Mouse (Mus musculus) frontal cortex, postnatal 10 days (tissue): ENCODE results near the gene Cryab.

Source experiments
- DNase-seq, 2 experiments: peaks; one replicate each; pipeline ENCODE4 v3.0.0; 2022; ENCODE audit warnings: low spot score in 2 of 2, mixed read lengths in 1 of 2

The Cryab gene

GRCm38 (mm10) chr9:50797641-50798040, 46.5 kb downstream of the Cryab start:
- no peak for DNase-seq

GRCm38 (mm10) chr9:50798368-50798767, 47.2 kb downstream of the Cryab start:
- DNase-seq = no peak

GRCm38 (mm10) chr9:50800985-50801384, 49.9 kb downstream of the Cryab start:
- DNase-seq = no peak

GRCm38 (mm10) chr9:50803055-50803671, 52.0 kb downstream of the Cryab start:
- DNase-seq = no peak
